Mouse (Mus musculus): Measurements from ENCODE around the gene Cux1.

DNA sequence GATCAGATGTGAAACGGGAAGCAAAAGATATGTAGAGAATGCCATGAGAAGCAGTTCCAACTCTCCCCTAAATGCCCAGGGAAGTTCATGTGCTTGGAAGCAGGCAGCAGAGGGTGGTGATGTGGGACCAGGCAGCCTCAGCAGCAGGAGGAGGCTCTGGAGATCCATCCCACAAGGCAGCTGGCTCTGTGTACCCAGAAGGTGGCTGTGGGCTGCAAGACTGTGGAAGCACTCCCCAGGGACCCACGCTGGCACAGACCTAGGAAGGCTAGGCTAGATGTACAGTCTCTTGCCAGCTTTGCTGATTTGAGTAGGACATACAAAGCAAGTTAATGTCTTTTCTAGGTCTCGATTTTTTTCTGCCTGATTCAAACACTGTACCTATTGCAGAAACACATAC is 91.0 kb downstream of the Cux1 start:
- TF ChIP-seq CTCF (IDR thresholded peaks at IDR 0.05) (no peak), EP300 (IDR thresholded peaks at IDR 0.05; ENCODE audit: insufficient read depth, low read depth, low read length) (no peak)
